Mouse (Mus musculus): ENCODE results near the gene Cped1.
"Not testable (repeated sequence)": the region's sequence is repeated elsewhere in the genome, so short reads cannot be mapped to it uniquely, and the experiment has no call there.

The Cped1 gene

DNA sequence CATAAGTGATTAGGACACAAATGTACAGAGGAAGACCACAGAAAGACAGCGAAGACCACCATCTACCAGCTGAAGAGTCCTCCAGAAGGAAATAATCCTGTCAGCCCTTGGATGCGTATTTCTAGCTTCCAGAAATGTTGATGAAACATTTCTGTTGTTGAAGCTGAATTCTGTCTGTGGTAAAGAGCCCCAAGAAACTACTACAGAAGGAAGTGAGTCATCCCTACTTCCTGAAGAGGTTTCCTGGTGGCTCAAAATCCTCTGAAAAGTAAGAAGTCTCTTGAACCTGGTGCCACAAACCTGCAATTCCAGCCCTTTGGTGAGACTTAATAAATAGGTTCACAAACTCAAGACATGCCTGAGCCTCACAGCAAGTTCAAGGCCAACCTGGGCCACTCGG is 245.5 kb downstream of the Cped1 start:
- no peak for DNase-seq (ENCODE audit: low read depth)

GRCm38 (mm10) chr6:22233517-22233916 is 247.8 kb downstream of the Cped1 start:
- no peak for DNase-seq (ENCODE audit: low read depth)

- DNase-seq (ENCODE audit: low read depth), result no peak
Observed at GRCm38 (mm10) chr6:22235133-22235532, 249.4 kb downstream of the Cped1 start.

- no peak for DNase-seq (ENCODE audit: low read depth)
Observed at GRCm38 (mm10) chr6:22243321-22243720, 257.6 kb downstream of the Cped1 start.

DNA sequence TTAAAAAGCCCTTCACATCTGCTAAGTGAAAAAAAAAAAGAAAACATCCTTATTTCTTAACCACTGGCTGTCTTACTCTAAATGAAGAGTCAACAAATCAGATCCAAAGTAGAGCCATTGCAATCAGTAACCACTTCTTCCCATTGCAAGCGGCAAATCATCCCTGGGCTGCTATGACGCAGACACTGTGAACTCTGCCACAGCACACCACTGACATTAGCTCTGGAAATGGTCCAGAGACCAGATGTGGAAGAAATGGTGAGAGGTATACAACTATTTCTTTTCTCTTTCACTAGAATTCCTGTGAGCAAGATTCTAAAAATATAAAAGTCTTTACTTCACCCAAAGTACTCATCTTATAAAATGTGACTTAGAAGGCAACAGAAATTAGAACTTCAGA is 261.0 kb downstream of the Cped1 start:
- no peak for DNase-seq (ENCODE audit: low read depth)

GRCm38 (mm10) chr6:22258784-22259183 is 273.1 kb downstream of the Cped1 start:
- no peak for DNase-seq (ENCODE audit: low read depth)

DNA sequence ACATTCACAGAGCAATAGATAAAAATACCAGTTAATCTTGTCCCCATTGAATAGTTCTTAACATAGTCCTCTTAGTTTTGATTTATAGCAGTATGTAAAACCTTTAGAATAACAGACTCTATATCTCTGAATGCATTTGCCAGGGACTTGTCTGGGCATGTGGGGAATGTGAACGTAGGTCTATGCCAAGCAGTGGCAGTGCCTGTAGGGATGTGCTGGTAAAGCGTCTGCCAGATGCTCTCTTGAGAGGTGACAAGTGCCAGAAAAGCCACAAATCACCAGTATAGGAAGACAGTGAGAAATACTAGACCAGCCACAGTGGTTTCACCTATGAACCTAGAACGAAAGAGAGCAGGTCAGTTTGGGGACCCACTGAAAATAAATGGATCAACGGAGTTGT is 276.8 kb downstream of the Cped1 start:
- DNase-seq (ENCODE audit: low read depth), result no peak

GRCm38 (mm10) chr6:22264094-22264493 is 278.4 kb downstream of the Cped1 start:
- DNase-seq (ENCODE audit: low read depth), result not testable (repeated sequence)

DNA sequence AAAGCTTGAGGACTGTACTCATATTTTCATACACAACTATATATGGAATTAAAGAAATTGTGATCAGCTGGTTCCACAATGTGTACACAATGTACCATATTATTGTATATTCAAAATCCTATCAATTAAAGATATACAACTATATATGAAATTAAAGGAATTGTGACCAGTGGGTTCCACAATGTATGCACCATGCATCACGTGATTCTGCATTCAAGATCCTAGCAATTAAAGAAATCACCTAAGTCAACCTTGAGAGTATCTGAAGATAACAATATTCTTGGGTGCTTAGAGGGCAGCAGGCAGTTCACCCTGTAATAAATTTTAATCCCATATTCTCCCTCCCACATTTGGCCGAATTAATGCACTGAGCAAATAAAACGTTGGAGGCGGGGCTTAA is 280.3 kb downstream of the Cped1 start:
- no peak for DNase-seq (ENCODE audit: low read depth)

DNA sequence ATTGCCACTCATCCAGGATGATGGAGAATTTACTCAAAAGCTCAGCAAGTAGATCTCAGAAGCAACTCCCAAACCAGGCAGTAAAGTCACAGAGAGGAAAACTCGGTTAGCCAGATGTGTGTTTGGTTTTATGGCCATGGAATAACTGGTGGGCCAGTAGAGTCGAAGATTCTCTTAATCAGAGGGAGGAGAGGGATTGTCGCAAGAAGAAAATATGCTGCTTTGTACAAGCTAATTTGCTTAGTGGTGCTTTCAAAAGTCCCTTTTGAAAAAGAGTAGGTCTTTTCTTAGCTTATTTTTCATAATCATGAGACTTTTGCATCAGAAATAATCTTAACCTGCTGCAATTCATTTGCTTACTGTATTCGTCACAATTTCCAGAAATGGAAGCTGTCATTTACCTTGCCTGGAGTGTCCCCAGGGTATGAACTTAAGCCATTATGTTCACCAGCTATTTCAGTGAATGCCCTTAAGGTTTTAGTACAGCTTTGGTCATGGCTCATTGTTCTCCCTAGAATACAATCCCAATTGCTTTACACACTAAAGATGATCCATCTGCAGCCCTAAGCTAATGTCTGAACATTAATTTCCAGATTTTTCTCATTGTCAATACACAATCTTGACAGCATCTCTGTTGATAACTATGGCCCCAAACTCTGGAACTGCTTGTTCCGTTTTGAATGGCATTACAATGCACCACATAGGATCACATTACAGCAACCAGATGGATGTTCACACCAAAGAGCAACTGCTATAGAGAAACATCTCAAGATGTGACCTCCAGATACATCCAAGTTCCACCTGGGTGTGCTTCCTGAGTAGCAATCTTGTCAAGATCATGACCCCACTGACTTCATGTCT is 282.3 kb downstream of the Cped1 start:
- DNase-seq (ENCODE audit: low read depth), result no peak

DNA sequence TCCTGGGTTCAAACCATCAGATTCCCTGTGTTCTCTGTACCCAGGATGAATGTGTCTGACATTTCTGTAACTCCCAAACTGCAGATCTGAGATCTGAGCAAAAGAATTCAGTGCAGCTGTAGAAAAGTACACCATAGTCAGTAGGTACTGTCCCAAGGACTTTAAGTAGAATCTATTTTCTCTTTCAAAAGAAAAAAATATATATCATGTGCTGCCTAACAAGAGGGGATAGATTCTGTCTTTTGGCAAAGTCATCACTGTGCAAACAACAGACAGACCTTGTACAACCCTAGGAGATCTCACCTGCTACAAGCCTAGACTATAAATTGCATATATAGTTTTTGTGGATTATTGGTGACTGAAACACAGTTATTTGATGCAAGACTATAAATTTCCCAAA is 283.0 kb downstream of the Cped1 start:
- no peak for DNase-seq (ENCODE audit: low read depth)

DNA sequence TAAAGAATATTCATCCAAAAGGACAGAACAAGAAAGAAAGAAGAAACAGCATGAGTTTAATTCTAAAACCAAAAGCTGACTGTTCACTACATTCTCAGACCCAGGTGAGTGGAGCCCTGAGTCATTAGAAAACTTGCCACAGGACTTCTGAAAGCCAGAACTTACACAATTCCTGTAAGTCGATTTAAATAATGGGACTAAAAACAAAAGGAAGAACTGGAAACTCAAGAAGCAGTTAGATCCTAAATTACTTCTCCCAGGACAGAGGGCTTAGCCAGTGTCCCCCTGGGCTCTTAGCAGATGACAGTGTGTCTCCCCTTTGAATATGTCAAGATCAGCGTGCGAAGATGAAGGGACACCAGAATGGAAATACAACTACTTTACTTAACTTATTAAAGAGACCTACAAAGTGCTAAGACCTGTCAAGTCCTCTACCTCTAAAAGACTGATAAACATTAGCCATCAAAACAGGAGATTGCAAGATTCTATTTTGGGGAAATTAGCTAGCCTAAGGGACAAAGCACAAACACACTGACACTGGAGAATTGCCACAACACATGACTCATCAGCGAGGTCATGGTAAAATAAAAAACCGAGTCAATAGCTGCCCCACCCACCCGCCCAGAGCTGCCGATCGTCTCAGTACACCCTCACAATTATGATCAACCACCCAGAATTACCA is 284.3 kb downstream of the Cped1 start:
- DNase-seq (ENCODE audit: low read depth), result no peak

GRCm38 (mm10) chr6:22277941-22278340 is 292.2 kb downstream of the Cped1 start:
- DNase-seq (ENCODE audit: low read depth), result no peak

GRCm38 (mm10) chr6:22280217-22280861 is 294.6 kb downstream of the Cped1 start:
- DNase-seq (ENCODE audit: low read depth), result no peak

DNA sequence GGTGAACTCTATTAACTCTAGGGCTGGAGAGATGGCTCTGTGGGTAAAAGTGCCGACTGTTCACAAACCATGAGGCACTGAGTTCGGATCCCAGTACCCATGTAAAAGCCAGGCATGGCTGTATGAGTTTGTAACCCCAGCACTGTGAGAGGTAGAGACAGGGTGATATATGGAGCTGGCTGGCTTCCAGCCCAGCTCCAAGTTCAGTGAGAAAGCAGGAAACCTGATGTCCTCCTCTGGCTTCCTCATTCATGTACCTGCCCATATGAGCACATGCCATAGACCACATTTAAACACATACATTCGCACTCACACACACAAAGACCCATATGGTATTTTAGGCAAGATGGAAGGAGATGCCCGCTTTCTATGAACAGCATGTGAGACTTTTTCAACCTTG is 296.7 kb downstream of the Cped1 start:
- DNase-seq (ENCODE audit: low read depth), result no peak

DNA sequence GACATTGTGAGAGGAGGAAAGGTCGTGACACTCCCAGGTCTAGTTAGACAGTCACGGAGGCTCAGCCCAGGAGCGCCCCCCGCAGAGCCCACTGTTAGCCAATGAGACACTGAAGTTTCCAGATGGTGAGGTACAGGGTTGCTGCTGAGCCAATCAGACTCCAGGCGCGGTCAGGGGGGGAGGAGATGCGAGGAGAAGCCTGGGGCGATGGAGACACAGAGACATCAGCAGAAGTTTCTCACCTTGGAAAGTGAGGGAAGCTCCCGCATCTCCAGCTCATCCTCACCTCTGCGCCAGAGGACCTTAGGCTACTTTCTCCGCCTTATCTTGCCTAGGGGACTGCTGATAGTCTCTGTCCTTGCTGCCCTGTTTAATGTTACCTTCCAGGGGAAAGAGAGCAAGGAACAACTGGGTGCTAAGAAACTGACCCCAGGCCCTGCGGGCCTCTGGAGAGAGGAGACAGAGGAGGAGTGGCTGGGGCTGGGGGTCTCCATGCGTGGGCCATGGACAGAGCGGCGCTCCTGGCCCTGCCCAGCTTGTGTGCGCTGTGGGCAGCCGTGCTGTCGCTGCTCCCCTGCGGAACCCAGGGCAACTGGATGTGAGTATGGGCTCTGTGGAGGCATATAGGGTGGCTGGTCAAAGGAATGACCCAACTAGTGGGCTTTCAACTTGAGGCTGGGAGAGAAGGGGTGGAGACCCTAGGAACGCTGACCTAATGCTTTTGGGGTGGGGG is 302.5 kb downstream of the Cped1 start, which contains the start of gene Wnt16:
Wnt16 (plus strand) TSS at position 224 of the 733 bp plus-strand sequence.
- DNase-seq (ENCODE audit: low read depth), result no peak

- DNase-seq (ENCODE audit: low read depth), result peak; percentile 49
Observed at GRCm38 (mm10) chr6:22288737-22289460, 303.2 kb downstream of the Cped1 start.

DNA sequence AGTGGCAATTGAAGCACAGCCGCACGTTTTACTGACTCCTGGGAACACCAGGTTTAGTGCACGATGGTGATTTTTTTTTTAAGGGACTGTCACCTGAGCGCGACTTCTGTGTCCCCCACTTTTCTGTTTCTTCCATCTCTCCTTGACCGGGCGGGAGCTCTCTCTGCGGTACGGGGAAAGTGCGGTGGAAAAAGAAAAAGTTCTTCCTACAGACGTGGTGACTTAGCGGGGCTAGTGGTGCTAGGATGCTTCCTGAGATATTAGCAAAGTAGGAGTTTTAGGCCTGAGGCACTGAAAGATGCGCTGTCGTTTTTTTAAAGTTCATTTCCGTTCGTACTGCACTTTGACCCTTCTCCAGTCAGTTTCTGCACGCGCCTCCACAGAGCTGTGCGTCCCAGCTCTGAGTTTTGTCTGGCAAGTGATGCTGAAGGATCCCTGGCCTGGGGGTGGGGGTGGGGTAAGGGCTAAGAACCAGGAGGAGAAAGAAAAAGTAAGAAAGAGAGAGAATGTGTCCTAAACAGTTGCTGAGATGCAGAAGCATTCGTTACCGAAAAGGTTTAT is 303.8 kb downstream of the Cped1 start:
- no peak for DNase-seq (ENCODE audit: low read depth)

DNA sequence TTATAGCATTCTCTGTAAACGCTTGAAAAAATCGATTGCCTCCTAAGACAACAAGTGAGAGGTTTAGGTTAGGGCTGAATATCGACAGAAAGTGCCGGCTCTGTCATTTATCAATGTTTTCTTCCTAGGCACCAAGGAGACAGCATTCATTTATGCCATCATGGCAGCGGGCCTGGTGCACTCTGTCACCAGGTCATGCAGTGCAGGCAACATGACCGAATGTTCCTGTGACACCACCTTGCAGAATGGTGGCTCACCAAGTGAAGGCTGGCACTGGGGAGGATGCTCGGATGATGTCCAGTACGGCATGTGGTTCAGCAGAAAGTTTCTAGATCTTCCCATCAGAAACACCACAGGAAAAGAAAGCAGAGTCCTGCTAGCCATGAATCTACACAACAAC is 305.1 kb downstream of the Cped1 start:
- no peak for DNase-seq (ENCODE audit: low read depth)

- no peak for DNase-seq (ENCODE audit: low read depth)
Observed at GRCm38 (mm10) chr6:22292056-22292455, 306.3 kb downstream of the Cped1 start.

DNA sequence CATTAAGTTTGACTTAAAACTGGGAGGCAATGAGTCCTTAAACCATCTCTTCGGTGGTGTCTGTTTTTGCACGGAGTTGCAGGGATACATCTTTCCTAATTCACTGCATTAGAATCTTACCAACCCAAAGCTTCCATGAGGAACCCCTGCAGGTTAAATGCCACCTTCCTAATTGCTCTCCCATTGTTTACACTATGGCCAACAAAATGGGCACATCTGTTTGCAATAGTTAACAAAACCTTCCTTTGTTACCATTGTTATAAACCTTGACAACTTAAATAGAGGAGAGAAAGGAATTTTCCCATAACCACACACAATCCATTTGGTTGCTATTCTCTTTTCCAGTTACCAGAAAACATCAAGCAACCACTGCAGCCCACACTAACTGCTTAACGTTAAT is 308.2 kb downstream of the Cped1 start:
- DNase-seq (ENCODE audit: low read depth), result no peak

Measured in induced T-regulatory cell, adult 2 months (primary cell).